Mouse (Mus musculus): Measurements from ENCODE around the gene Ank2.

DNA sequence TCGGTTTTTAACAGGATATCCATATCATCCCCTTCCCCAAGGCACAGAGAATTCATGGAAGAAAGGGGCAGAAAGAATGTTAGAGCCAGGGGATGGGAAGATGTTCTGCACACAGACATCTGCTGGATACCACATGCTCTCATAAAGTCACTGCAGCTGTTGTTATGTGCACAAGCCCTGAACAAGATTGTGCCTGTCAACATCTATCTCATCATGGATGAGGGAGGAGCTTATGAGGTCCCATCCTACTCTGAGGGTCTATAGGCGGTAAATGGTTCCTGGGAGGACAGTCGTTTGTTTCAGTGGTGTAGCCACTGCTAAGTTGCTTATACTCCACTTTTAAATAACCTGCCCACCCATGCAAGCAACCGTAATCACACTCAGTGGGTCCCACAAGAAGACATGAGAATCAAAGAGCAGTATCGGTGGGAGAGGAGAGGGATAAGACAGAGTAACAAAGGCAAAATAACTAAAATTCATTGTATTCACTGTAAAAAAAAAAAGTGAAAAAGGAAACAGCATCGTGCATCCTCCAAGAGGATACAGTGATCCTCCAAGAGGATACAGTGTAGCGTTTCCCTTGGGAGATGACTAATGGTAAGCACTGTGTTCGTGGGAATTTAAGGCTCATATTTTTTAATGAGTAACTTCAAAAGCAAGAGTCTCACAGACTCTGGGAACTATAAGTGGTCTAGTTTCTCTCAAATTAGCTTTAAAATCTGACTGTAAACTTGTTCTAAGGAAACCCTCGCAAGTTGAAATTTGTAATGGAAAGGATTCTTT lies 136.3 kb downstream of the Ank2 start:
- TF ChIP-seq CTCF (IDR thresholded peaks at IDR 0.05) = no peak
- TF ChIP-seq EP300 (IDR thresholded peaks at IDR 0.05) = no peak

Measured in lung, postnatal 0 days (tissue).